Mouse (Mus musculus): ENCODE data around the gene Zbtb2. TPM values are rescaled to one million over a fixed set of nuclear protein-coding genes. Genes with fewer than 3 reads are reported as not detected.
A peak's percentile ranks its signal among the peaks of the same experiment; 100 is the strongest.

Zbtb2 gene
- polyA plus RNA-seq, 1 experiment from 2014 or later: 10.8 TPM

GRCm38 (mm10) chr10:4333319-4333718 lies 54.6 kb downstream of the Zbtb2 start:
- H3K27ac ChIP-seq (ENCODE audit: low read depth, low read length): no peak overlapping the region
- no peak overlapping the region for H3K9ac ChIP-seq (ENCODE audit: low read depth, low read length)
- peaks cover 19% of the 10 kb centered on the region for H3K4me1 ChIP-seq (ENCODE audit: control insufficient read depth, insufficient read depth, low read length)
- no peak for ATAC-seq (replicated peaks; ENCODE audit: insufficient number of reproducible peaks, low FRiP score, low TSS enrichment)
- WGBS (ENCODE audit: insufficient replicate concordance): 8% methylated on average over 8 of the region's 8 CpGs
- peak overlapping the region; percentile 61 for H3K4me2 ChIP-seq
- no peaks in the 10 kb centered on the region for H3K27me3 ChIP-seq (ENCODE audit: control insufficient read depth, insufficient read depth, low read length)
- H3K9me3 ChIP-seq (replicated peaks; ENCODE audit: control insufficient read depth, low read length): no peaks in the 10 kb centered on the region
- H3K4me3 ChIP-seq (ENCODE audit: low read depth, low read length): no peak overlapping the region
- H3K36me3 ChIP-seq (ENCODE audit: control insufficient read depth, insufficient read depth, low read length): no peaks in the 10 kb centered on the region

GRCm38 (mm10) chr10:4332228-4332979 lies 55.5 kb downstream of the Zbtb2 start:
- Histone ChIP-seq H3K9ac (ENCODE audit: low read depth, low read length) (no peak overlapping the region), H3K4me1 (ENCODE audit: control insufficient read depth, insufficient read depth, low read length) (peaks cover 15% of the 10 kb centered on the region), H3K27me3 (ENCODE audit: control insufficient read depth, insufficient read depth, low read length) (no peaks in the 10 kb centered on the region), H3K4me3 (ENCODE audit: low read depth, low read length) (no peak overlapping the region), H3K9me3 (replicated peaks; ENCODE audit: control insufficient read depth, low read length) (no peaks in the 10 kb centered on the region), H3K36me3 (ENCODE audit: control insufficient read depth, insufficient read depth, low read length) (no peaks in the 10 kb centered on the region), H3K4me2 (no peak overlapping the region), H3K27ac (ENCODE audit: low read depth, low read length) (no peak overlapping the region)
- ATAC-seq (replicated peaks; ENCODE audit: insufficient number of reproducible peaks, low FRiP score, low TSS enrichment): no peak
- WGBS (ENCODE audit: insufficient replicate concordance): 58% methylated on average over 7 of the region's 7 CpGs

- Histone ChIP-seq H3K4me1 (ENCODE audit: control insufficient read depth, insufficient read depth, low read length) (peaks cover 12% of the 10 kb centered on the region), H3K27me3 (ENCODE audit: control insufficient read depth, insufficient read depth, low read length) (no peaks in the 10 kb centered on the region), H3K4me3 (ENCODE audit: low read depth, low read length) (no peak overlapping the region), H3K36me3 (ENCODE audit: control insufficient read depth, insufficient read depth, low read length) (no peaks in the 10 kb centered on the region), H3K4me2 (no peak overlapping the region), H3K9me3 (replicated peaks; ENCODE audit: control insufficient read depth, low read length) (no peaks in the 10 kb centered on the region; the same call in 1 of the 2 replicates), H3K9ac (ENCODE audit: low read depth, low read length) (no peak overlapping the region), H3K27ac (ENCODE audit: low read depth, low read length) (no peak overlapping the region)
- no peak for ATAC-seq (replicated peaks; ENCODE audit: insufficient number of reproducible peaks, low FRiP score, low TSS enrichment)
- 88% methylated on average over 1 of the region's 1 CpGs for WGBS (ENCODE audit: insufficient replicate concordance)
Observed at GRCm38 (mm10) chr10:4327716-4328115, 60.2 kb downstream of the Zbtb2 start.

- H3K4me2 ChIP-seq: no peak overlapping the region; the same call in 1 of the 2 replicates
- H3K36me3 ChIP-seq (ENCODE audit: control insufficient read depth, insufficient read depth, low read length): no peaks in the 10 kb centered on the region
- WGBS (ENCODE audit: insufficient replicate concordance): 16% methylated on average over 5 of the region's 5 CpGs
- H3K9ac ChIP-seq (ENCODE audit: low read depth, low read length): no peak overlapping the region
- H3K4me3 ChIP-seq (ENCODE audit: low read depth, low read length): no peak overlapping the region
- H3K27me3 ChIP-seq (ENCODE audit: control insufficient read depth, insufficient read depth, low read length): no peaks in the 10 kb centered on the region
- peak; percentile 22; the same call in 1 of the 2 replicates for ATAC-seq (replicated peaks; ENCODE audit: insufficient number of reproducible peaks, low FRiP score, low TSS enrichment)
- peaks cover 9% of the 10 kb centered on the region for H3K4me1 ChIP-seq (ENCODE audit: control insufficient read depth, insufficient read depth, low read length)
- H3K9me3 ChIP-seq (replicated peaks; ENCODE audit: control insufficient read depth, low read length): no peaks in the 10 kb centered on the region; the same call in 1 of the 2 replicates
- peak overlapping the region; percentile 75 for H3K27ac ChIP-seq (ENCODE audit: low read depth, low read length)
Observed at GRCm38 (mm10) chr10:4325562-4325961, 62.3 kb downstream of the Zbtb2 start.

- no peak overlapping the region for H3K27ac ChIP-seq (ENCODE audit: low read depth, low read length)
- H3K9me3 ChIP-seq (replicated peaks; ENCODE audit: control insufficient read depth, low read length): no peaks in the 10 kb centered on the region; the same call in 1 of the 2 replicates
- peaks cover 9% of the 10 kb centered on the region for H3K4me1 ChIP-seq (ENCODE audit: control insufficient read depth, insufficient read depth, low read length)
- no peaks in the 10 kb centered on the region for H3K36me3 ChIP-seq (ENCODE audit: control insufficient read depth, insufficient read depth, low read length)
- no peak for ATAC-seq (replicated peaks; ENCODE audit: insufficient number of reproducible peaks, low FRiP score, low TSS enrichment)
- no peaks in the 10 kb centered on the region for H3K27me3 ChIP-seq (ENCODE audit: control insufficient read depth, insufficient read depth, low read length)
- 83% methylated on average over 8 of the region's 8 CpGs for WGBS (ENCODE audit: insufficient replicate concordance)
- H3K4me3 ChIP-seq (ENCODE audit: low read depth, low read length): no peak overlapping the region
- no peak overlapping the region for H3K9ac ChIP-seq (ENCODE audit: low read depth, low read length)
- H3K4me2 ChIP-seq: no peak overlapping the region
Observed at GRCm38 (mm10) chr10:4323885-4324284, 64.0 kb downstream of the Zbtb2 start.

Other genes starting within 250 kb of the Zbtb2 start
- gene Akap12, start 121.7 kb downstream of the Zbtb2 start, polyA plus RNA-seq (2014; fragmentation: Nextera tagmentation; extraction: Ambion mirVana): 33.9 and 43.8 TPM in 2 replicates
- gene Rmnd1, start 44.3 kb upstream of the Zbtb2 start, polyA plus RNA-seq (2014; fragmentation: Nextera tagmentation; extraction: Ambion mirVana): 87.3 and 91.7 TPM in 2 replicates
- gene Armt1, start 44.4 kb upstream of the Zbtb2 start, polyA plus RNA-seq (2014; fragmentation: Nextera tagmentation; extraction: Ambion mirVana): 20.2 and 23.3 TPM in 2 replicates
- 0.11 TPM in 1 of 2 replicates, not detected in the other for gene Ccdc170, start 94.4 kb upstream of the Zbtb2 start, polyA plus RNA-seq (2014; fragmentation: Nextera tagmentation; extraction: Ambion mirVana)
- 1.2 and 1.3 TPM in 2 replicates for gene Esr1, start 223.5 kb upstream of the Zbtb2 start, polyA plus RNA-seq (2014; fragmentation: Nextera tagmentation; extraction: Ambion mirVana)

Measured in heart, embryonic 11.5 days (tissue).